Mouse (Mus musculus) lung, postnatal 0 days (tissue): ENCODE results near the gene Sec61a2. TPM values are rescaled to one million over a fixed set of nuclear protein-coding genes. Genes with fewer than 3 reads are reported as not detected.

Experiments
- ATAC-seq: fragments of 200-750 bp; cut with Nextera tagmentation; 2 replicates; pipeline ENCODE4 v1.8.0; 2017; ENCODE audit warnings: moderate library complexity
- DNase-seq: peaks from one replicate; pipeline ENCODE4 v3.0.0-alpha.2; 2016; ENCODE audit warnings: low spot score
- H3K27ac ChIP-seq: fragments of 300-500 bp; sonication (generic); 2 replicates; pipeline ENCODE4 v1.5.1; 2014; ENCODE audit warnings: antibody characterized with exemption, mild to moderate bottlenecking, low read length, mixed read lengths
- H3K27me3 ChIP-seq: fragments of 300-500 bp; sonication (generic); replicated peaks from 2 replicates; pipeline ENCODE4 v1.6.1; 2014; ENCODE audit warnings: low read length, mixed read lengths; ENCODE audit not compliant: insufficient read depth
- H3K36me3 ChIP-seq: fragments of 300-500 bp; sonication (generic); 2 replicates; pipeline ENCODE4 v1.6.1; 2014; ENCODE audit warnings: low read length, mixed read lengths; ENCODE audit not compliant: insufficient read depth
- H3K4me1 ChIP-seq: fragments of 300-500 bp; sonication (generic); 2 replicates; pipeline ENCODE4 v1.6.1; 2014; ENCODE audit warnings: antibody characterized with exemption, low read depth, low read length, mixed read lengths; ENCODE audit not compliant: insufficient read depth
- H3K4me2 ChIP-seq: fragments of 300-500 bp; sonication (generic); replicated peaks from 2 replicates; pipeline ENCODE4 v1.6.1; 2014; ENCODE audit warnings: low read depth, mild to moderate bottlenecking, low read length, moderate library complexity, mixed read lengths
- H3K4me3 ChIP-seq: fragments of 300-500 bp; sonication (generic); 2 replicates; pipeline ENCODE4 v1.5.1; 2014; ENCODE audit warnings: low read depth, low read length
- H3K9ac ChIP-seq: fragments of 300-500 bp; sonication (generic); replicated peaks from 2 replicates; pipeline ENCODE4 v1.6.1; 2014; ENCODE audit warnings: low read depth, mild to moderate bottlenecking
- H3K9me3 ChIP-seq: fragments of 300-500 bp; sonication (generic); 2 replicates; pipeline ENCODE4 v1.6.1; 2016; ENCODE audit warnings: low read length, mixed read lengths
- CTCF ChIP-seq: IDR thresholded peaks from 2 replicates; pipeline ENCODE4 v1.5.1; 2016; ENCODE audit warnings: antibody characterized with exemption, mild to moderate bottlenecking
- EP300 ChIP-seq: IDR thresholded peaks from 2 replicates; pipeline ENCODE4 v1.6.1; 2016; ENCODE audit warnings: antibody characterized with exemption, mild to moderate bottlenecking, control low read depth
- whole genome bisulfite sequencing: fragments of 180-500 bp; shearing (Covaris S2); extraction: QIAGEN DNeasy Blood & Tissue Kit; methylation state at CpG from one replicate; pipeline ENCODE4 v1.1.7; 2014; 5-methylcytosine and 5-hydroxymethylcytosine counted together
- polyA plus RNA-seq: library from polyadenylated mRNA; unstranded; fragments of >200 nt; fragmentation: Nextera tagmentation; extraction: Ambion mirVana; gene quantifications from 2 replicates; pipeline ENCODE4 v1.2.1, GENCODE M21; 2015

Gene Sec61a2
- polyA plus RNA-seq, 1 experiment from 2014 or later = 19.2 TPM

- H3K27ac ChIP-seq = no peak overlapping the region
- H3K4me2 ChIP-seq = no peak overlapping the region
- 92% methylated on average over 5 of the region's 5 CpGs for WGBS
- no peak for DNase-seq
- no peaks in the 10 kb centered on the region for H3K9me3 ChIP-seq
- H3K4me1 ChIP-seq = no peaks in the 10 kb centered on the region
- H3K4me3 ChIP-seq = no peak overlapping the region
- TF ChIP-seq EP300 (no peak), CTCF (no peak)
- no peak overlapping the region for H3K9ac ChIP-seq
- peaks cover 23% of the 10 kb centered on the region for H3K36me3 ChIP-seq
- H3K27me3 ChIP-seq = no peaks in the 10 kb centered on the region
- no peak for ATAC-seq
Measured at GRCm38 (mm10) chr2:5825265-5825913, 69.8 kb downstream of the Sec61a2 start.

- H3K27me3 ChIP-seq = no peaks in the 10 kb centered on the region
- H3K4me2 ChIP-seq = no peak overlapping the region
- no peaks in the 10 kb centered on the region for H3K9me3 ChIP-seq
- no peaks in the 10 kb centered on the region for H3K4me1 ChIP-seq
- ATAC-seq = no peak
- TF ChIP-seq EP300 = no peak
- TF ChIP-seq CTCF = no peak
- WGBS = 74% methylated on average over 5 of the region's 5 CpGs
- H3K27ac ChIP-seq = no peak overlapping the region
- H3K36me3 ChIP-seq = peaks cover 30% of the 10 kb centered on the region
- H3K4me3 ChIP-seq = no peak overlapping the region
- H3K9ac ChIP-seq = no peak overlapping the region
- DNase-seq = peak; percentile 30
Measured at GRCm38 (mm10) chr2:5824685-5825084, 70.5 kb downstream of the Sec61a2 start.

- H3K4me1 ChIP-seq = no peaks in the 10 kb centered on the region
- peaks cover 34% of the 10 kb centered on the region for H3K36me3 ChIP-seq
- no peak overlapping the region for H3K4me2 ChIP-seq
- peak; percentile 19 for DNase-seq
- TF ChIP-seq EP300 (no peak), CTCF (peak; percentile 47)
- H3K9me3 ChIP-seq = no peaks in the 10 kb centered on the region
- no peak for ATAC-seq
- no peak overlapping the region for H3K4me3 ChIP-seq
- H3K27ac ChIP-seq = no peak overlapping the region
- H3K9ac ChIP-seq = no peak overlapping the region
- 11% methylated on average over 1 of the region's 1 CpGs for WGBS
- H3K27me3 ChIP-seq = no peaks in the 10 kb centered on the region
Measured at GRCm38 (mm10) chr2:5824213-5824612, 71.0 kb downstream of the Sec61a2 start.

GRCm38 (mm10) chr2:5822449-5822848 lies 72.8 kb downstream of the Sec61a2 start:
- 94% methylated on average over 6 of the region's 6 CpGs for WGBS
- no peak overlapping the region for H3K27ac ChIP-seq
- TF ChIP-seq CTCF = no peak
- no peak for TF ChIP-seq EP300
- H3K4me3 ChIP-seq = no peak overlapping the region
- no peak for ATAC-seq
- no peaks in the 10 kb centered on the region for H3K4me1 ChIP-seq
- H3K4me2 ChIP-seq = no peak overlapping the region
- no peaks in the 10 kb centered on the region for H3K27me3 ChIP-seq
- H3K9me3 ChIP-seq = no peaks in the 10 kb centered on the region
- DNase-seq = no peak
- peaks cover 41% of the 10 kb centered on the region for H3K36me3 ChIP-seq
- no peak overlapping the region for H3K9ac ChIP-seq

- Histone ChIP-seq H3K4me3 (no peak overlapping the region), H3K9ac (no peak overlapping the region), H3K4me1 (no peaks in the 10 kb centered on the region), H3K9me3 (no peaks in the 10 kb centered on the region), H3K27ac (no peak overlapping the region), H3K4me2 (no peak overlapping the region), H3K27me3 (no peaks in the 10 kb centered on the region), H3K36me3 (peaks cover 34% of the 10 kb centered on the region; the same call in 1 of the 2 replicates)
- DNase-seq (no peak), ATAC-seq (no peak)
- TF ChIP-seq EP300 = no peak
- WGBS = 80% methylated on average over 10 of the region's 10 CpGs
Measured at GRCm38 (mm10) chr2:5821264-5821663, 74.0 kb downstream of the Sec61a2 start.

Other genes with a start within 250 kb of the Sec61a2 start
- 2.2 and 2.5 TPM in 2 replicates for gene Camk1d, start 180.9 kb downstream of the Sec61a2 start, polyA plus RNA-seq
- 18.5 and 24.7 TPM in 2 replicates for gene Nudt5, start 50.4 kb downstream of the Sec61a2 start, polyA plus RNA-seq
- 147 and 163 TPM in 2 replicates for gene Cdc123, start 50.3 kb downstream of the Sec61a2 start, polyA plus RNA-seq
- 0.33 and 0.58 TPM in 2 replicates for gene Gm13199, start 32.5 kb downstream of the Sec61a2 start, polyA plus RNA-seq
- 0.39 and 0.98 TPM in 2 replicates for gene Dhtkd1, start 47.4 kb upstream of the Sec61a2 start, polyA plus RNA-seq
- 5.8 and 7.1 TPM in 2 replicates for gene Upf2, start 56.0 kb upstream of the Sec61a2 start, polyA plus RNA-seq
- 14.0 and 15.2 TPM in 2 replicates for gene Proser2, start 234.8 kb upstream of the Sec61a2 start, polyA plus RNA-seq